Mouse (Mus musculus): ENCODE data around the gene Zdhhc8.

The Zdhhc8 gene

GRCm38 (mm10) chr16:18231047-18231446 lies 3.9 kb downstream of the Zdhhc8 start:
- DNase-seq (ENCODE audit: low read depth, low spot score), result no peak

GRCm38 (mm10) chr16:18230617-18231016 lies 4.3 kb downstream of the Zdhhc8 start:
- no peak for DNase-seq (ENCODE audit: low read depth, low spot score)

- no peak for DNase-seq (ENCODE audit: low read depth, low spot score)
Observed at GRCm38 (mm10) chr16:18229622-18230021, 5.3 kb downstream of the Zdhhc8 start.

- DNase-seq (ENCODE audit: low read depth, low spot score), result no peak
Observed at GRCm38 (mm10) chr16:18228856-18229255, 6.1 kb downstream of the Zdhhc8 start.

- no peak for DNase-seq (ENCODE audit: low read depth, low spot score)
Observed at GRCm38 (mm10) chr16:18227897-18228422, 7.0 kb downstream of the Zdhhc8 start.

GRCm38 (mm10) chr16:18227187-18227586 lies 7.7 kb downstream of the Zdhhc8 start:
- DNase-seq (ENCODE audit: low read depth, low spot score), result no peak

- no peak for DNase-seq (ENCODE audit: low read depth, low spot score)
Observed at GRCm38 (mm10) chr16:18222188-18222587, 12.7 kb downstream of the Zdhhc8 start.

GRCm38 (mm10) chr16:18221543-18221898 lies 13.4 kb downstream of the Zdhhc8 start:
- no peak for DNase-seq (ENCODE audit: low read depth, low spot score)

GRCm38 (mm10) chr16:18220856-18221542 lies 13.9 kb downstream of the Zdhhc8 start:
- DNase-seq (ENCODE audit: low read depth, low spot score), result no peak

GRCm38 (mm10) chr16:18220001-18220400 lies 14.9 kb downstream of the Zdhhc8 start:
- peak; percentile 67 for DNase-seq (ENCODE audit: low read depth, low spot score)

GRCm38 (mm10) chr16:18218580-18218996 lies 16.3 kb downstream of the Zdhhc8 start:
- no peak for DNase-seq (ENCODE audit: low read depth, low spot score)

- DNase-seq (ENCODE audit: low read depth, low spot score), result no peak
Observed at GRCm38 (mm10) chr16:18217579-18217978, 17.4 kb downstream of the Zdhhc8 start, which contains the start of gene Ccdc188. Gene Ccdc188 (plus strand): TSS chr16:18217879.

- DNase-seq (ENCODE audit: low read depth, low spot score), result no peak
Observed at GRCm38 (mm10) chr16:18214858-18215257, 20.1 kb downstream of the Zdhhc8 start.

GRCm38 (mm10) chr16:18213689-18214088 lies 21.2 kb downstream of the Zdhhc8 start:
- peak; percentile 66 for DNase-seq (ENCODE audit: low read depth, low spot score)

GRCm38 (mm10) chr16:18211417-18212171 lies 23.3 kb downstream of the Zdhhc8 start:
- DNase-seq (ENCODE audit: low read depth, low spot score), result peak; percentile 69

GRCm38 (mm10) chr16:18210701-18211416 lies 24.1 kb downstream of the Zdhhc8 start:
- peak; percentile 66 for DNase-seq (ENCODE audit: low read depth, low spot score)

- DNase-seq (ENCODE audit: low read depth, low spot score), result no peak
Observed at GRCm38 (mm10) chr16:18203430-18204091, 31.4 kb downstream of the Zdhhc8 start.

GRCm38 (mm10) chr16:18202061-18202460 lies 32.9 kb downstream of the Zdhhc8 start:
- no peak for DNase-seq (ENCODE audit: low read depth, low spot score)

- no peak for DNase-seq (ENCODE audit: low read depth, low spot score)
Observed at GRCm38 (mm10) chr16:18201620-18202019, 33.3 kb downstream of the Zdhhc8 start.

- no peak for DNase-seq (ENCODE audit: low read depth, low spot score)
Observed at GRCm38 (mm10) chr16:18200062-18200461, 34.9 kb downstream of the Zdhhc8 start.

- DNase-seq (ENCODE audit: low read depth, low spot score), result no peak
Observed at GRCm38 (mm10) chr16:18198365-18199098, 36.4 kb downstream of the Zdhhc8 start.

Measured in R1 (cell line).